Mouse (Mus musculus) retina, adult 2 months (tissue): ENCODE results near the gene Oas3.
"Not testable (repeated sequence)": the region's sequence is repeated elsewhere in the genome, so short reads cannot be mapped to it uniquely, and the experiment has no call there.

Experiments
- DNase-seq: peaks from one replicate; pipeline ENCODE4 v3.0.0-alpha.2; 2012; ENCODE audit warnings: low read depth, low spot score

Oas3 gene

DNA sequence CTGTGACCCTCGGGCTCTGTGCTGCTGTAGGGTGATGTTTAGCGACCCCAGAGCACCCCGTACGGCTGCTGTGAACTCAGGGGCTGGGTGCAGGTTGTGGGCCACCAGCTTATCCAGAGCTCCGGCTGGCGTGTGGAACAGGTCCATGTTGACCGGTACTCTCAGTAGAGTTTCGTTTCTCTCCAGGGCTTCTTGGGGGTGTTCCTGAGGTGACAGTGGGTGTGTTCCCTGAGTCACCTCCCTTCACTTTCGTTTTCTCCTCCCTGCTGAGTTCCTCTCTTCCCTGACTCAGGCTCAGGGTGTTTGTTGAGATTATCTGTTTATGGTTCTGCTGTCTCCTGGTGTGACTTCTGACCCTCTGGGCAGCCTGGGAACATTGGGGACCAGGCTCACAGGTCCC is at the start of gene Oas3:
Oas3 (minus strand) TSS at position 184 of the 400 bp plus-strand sequence.
- no peak for DNase-seq

DNA sequence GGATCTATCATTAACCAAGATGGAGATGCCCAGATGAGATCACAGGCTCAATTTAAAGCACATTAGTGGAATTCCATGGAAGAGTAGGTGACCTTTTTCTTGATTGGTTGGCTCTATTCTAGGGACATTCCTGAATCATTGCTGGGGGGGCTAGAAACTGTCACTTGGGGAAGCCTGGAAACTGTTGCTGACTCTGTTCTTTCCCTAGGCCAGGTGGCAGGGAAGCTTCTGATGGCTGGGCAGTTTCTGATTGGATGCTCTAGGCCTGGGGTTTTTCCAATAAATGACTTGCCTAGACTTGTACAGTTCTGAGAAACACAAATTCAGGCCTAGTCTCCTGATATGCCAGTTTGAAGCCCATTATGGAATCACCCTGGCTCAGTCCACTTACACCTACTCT is 41.5 kb upstream of the Oas3 start:
- DNase-seq, result no peak

DNA sequence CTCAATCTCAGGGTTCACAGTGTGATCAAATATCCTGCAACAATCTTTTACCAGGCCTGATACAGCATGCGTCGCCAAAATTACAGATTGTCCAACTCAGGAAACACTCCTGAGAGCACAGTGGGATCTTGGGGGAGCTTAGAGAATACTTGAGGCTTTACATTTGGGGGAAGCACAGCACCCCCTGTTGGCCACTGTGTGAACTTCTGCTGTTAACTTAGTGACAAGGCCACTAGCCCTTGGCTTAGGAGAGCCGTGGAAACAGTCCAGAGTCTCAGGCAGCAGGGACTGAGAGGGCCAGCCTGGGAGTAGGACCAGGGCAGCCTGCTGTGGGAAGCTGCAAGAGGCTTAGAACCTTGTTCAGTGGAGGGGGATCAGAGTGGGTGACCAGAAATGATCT is 38.5 kb upstream of the Oas3 start:
- DNase-seq, result no peak

DNA sequence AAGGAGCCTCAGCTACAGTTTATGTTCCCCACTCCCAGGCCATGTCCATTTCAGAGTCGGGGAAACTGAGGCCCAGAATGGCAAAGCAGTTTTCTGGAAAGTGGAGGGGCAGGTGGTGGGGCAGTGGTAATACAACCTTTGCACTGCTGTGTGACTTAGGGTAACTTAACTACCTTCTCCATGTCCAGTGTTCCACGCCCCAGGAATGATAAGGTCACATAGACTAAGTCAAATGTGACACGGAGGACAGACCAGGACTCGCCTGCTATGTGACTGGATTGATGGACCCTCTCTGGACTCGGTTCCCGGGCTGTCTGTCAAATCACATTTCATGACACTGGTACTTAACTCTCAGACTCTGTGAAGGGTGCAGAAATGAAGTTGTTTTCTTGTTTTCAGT is 35.6 kb upstream of the Oas3 start:
- DNase-seq, result no peak

DNA sequence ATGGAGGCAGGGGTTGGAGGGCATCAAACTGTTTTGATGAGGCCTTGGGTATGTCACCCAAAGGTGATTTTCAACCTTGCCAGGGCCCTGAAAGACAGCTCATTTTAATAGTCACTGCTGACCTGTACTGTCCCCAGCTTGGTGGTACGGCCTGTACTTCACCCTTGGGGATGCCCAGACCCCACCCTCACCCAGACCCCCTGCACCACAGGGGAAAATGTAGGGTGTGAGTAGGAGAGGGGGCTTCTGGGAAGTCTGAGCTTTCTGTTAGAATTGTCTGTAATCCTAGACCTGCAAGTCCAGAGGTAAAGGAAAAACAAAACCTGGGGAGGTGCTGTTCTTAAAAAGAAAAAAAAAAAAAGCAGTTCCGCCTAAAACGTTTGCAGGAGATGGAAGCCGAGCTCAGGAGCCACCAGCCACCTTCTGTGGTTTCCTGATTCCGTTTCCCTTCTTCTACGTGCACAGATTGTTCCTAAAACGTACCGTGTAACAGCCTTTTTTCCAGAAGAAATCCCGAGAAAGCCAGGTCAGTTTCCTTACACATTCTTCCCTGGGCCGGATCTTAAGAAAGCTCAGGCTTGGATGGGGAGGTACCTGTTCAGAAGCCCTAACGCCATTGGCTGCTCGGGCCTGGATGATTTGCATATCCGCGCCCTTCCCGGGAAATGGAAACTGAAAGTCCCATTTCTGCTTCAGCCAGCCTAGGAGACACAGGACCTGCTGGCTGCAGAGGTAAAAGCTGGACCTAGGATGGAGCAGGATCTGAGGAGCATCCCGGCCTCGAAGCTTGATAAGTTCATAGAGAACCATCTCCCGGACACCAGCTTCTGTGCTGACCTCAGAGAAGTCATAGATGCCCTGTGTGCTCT is 34.7 kb upstream of the Oas3 start, which contains the start of gene Oas1c:
Oas1c (minus strand) TSS at position 564 of the 869 bp plus-strand sequence.
- peak; percentile 23 for DNase-seq

DNA sequence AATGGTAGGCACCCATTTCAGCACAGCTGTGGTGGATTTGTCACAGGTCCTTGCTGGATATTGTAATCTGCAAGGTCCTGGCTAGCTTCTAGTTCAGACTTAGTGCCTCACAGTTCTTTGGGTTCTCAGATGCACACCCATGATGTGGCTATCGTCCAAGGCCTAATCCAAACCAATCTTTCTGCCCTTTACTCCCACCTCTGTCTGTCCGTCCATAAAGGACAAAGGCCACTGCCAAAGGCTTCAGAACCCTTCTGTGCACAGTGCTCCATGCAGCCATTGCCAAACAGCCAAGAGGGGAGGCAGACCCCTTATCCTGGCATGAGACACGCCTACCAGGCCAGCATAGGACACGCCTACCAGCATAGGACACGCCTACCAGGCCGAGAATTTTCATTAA is 31.7 kb upstream of the Oas3 start:
- DNase-seq, result no peak

DNA sequence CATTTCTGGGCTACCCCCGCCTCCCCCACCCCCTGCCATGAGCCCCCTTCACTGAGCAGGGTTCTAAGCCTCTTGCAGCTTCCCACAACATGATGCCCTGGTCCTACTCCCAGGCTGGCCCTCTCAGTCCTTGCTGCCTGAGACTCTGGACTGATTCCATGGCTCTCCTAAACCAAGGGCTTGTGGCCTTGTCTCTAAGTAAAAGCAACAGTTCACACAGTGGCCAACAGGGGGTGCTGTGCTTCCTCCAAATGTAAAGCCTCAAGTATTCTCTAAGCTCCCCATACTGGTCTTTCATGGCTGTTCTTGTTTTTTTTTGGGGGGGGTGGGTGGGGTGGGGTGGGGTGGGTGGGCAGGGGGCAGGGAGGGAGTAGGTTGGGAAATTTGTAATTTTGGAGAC is 29.0 kb upstream of the Oas3 start:
- DNase-seq, result no peak

DNA sequence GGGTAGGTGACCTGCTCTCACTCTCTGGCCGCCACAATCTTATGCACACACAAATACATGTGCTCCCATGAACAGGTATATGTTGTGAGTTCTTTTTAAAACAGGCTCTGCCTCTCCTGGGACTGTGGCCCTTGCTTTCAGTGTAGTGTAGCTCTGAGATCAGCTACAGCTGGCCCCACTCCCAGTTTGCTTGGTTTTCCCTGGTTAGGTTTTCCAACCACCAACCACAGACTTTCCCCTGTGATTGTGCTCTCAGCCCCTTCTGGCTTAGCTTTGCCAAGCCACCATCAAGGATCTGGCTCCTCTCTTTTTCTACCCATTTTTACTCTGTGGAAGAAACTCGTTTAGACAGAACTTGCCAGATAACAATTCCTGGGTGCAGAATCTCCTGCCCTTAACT is 26.1 kb upstream of the Oas3 start:
- DNase-seq, result no peak

DNA sequence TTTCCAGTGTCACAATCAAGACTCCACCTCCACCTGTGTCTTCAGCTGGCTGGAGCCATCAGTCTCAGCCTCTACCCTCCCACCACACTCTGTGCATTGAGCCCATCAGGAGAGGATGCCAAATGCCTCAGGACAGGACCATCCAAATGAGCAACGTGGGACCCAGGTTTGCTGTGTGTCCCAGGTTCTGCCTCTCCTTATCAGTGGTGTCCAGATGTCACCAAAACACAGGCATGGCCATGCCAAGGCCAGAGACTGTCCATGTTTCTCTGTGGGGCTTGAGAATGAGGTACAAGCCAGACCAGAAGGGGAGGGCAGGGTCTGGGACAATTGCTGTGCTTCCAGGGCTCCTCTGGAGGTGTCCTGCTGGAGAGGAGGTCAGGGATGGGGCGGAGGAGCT is 21.5 kb upstream of the Oas3 start:
- DNase-seq, result not testable (repeated sequence)

DNA sequence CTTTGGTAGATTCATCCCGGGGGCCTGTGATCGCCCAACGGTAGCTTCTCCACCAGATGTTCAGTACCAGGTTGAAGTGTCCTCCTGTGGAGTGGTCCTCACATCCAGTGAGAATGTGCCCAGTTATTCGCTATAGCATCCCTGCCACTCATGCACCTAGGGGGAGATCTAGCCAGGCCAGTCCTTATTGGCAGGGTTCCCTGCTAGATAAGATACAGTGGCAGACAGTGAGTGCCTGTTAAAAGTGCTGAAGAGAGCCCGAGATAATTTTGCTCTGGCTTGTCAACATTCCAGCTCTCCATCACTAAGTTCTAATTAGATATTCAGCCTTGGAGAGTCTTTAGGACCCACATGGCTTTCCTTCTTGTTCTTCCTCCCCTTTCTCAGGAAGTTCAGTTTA is 20.7 kb upstream of the Oas3 start:
- not testable (repeated sequence) for DNase-seq

DNA sequence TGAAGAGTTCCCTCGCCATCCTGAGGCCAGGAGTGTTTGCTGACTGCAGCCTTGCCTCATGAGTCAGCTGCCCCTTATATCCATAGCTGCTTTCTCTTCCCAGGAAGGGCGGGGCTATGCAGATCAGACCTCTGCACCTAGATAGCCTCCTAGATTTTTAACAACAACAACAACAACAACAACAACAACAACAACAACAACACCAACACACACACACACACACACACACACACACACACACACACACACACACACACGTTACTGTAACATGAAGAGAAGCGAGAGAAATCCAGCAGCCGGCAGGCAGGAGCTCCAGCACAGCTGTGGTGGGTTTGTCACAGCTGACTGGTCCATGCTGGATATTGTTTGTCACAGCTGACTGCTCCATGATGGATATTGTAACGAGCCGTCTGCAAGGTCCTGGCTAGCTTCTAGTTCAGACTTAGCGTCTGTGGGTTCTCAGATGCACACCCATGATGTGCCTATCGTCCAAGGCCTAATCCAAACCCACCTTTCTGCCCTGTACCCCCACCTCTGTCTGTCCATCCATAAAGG is 18.1 kb upstream of the Oas3 start, which contains the start of gene Oas1e:
Oas1e (minus strand) TSS at position 51 of the 555 bp plus-strand sequence.
- DNase-seq, result not testable (repeated sequence)

DNA sequence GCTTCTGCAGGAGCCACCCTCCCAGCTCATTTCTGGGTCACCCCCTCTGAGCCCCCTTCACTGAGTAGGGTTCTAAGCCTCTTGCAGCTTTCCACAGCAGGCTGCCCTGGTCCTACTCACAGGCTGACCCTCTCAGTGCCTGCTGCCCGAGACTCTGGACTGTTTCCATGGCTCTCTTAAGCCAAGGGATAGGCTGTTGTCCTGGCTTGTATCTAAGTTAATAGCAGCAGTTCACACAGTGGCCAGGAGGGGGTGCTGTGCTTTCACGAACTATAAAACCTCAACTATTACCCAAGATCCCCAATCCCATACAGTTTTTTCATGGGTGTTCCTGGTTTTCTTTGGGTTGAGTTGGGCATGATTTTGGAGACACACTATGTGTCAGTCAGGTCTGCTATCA is 15.6 kb upstream of the Oas3 start:
- DNase-seq, result no peak

DNA sequence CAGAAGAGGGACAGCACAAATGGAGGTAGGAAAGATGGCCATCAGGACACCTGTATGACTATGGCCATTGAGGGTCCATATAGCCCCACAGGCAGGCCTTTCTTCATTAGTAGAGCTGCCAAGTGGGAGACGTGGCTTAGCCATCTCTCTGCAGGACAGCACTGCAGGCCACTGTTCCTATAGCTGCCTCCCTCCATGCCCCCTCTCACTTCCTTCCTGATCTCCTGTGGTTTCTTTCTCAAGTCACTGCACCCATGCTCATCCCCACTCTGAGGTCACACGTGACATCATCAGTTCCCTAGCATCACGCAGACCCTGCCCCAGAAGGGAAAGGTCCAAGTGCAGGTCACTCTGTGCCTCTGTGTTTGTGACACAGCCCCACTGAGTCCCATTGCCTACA is 9.6 kb upstream of the Oas3 start:
- DNase-seq, result no peak

DNA sequence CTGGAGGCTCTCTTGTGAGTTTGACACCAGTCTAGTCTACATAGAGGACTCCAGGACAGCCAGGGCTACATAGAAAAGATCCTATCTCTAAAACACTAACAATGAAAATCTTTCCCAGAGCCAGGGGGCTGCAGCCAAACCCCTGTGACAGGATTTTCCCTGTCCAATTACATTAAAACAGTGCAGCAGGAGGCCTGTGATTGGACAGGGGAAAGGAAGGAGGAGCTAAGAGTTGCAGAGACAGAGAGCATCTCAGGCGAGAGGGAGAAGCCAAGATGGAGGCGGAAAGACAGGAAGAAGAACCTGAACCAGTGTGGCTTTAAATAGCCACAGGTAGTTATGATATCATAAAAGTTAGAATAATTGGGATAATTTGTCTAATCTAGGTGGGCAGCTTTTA is 5.0 kb upstream of the Oas3 start:
- DNase-seq, result no peak

DNA sequence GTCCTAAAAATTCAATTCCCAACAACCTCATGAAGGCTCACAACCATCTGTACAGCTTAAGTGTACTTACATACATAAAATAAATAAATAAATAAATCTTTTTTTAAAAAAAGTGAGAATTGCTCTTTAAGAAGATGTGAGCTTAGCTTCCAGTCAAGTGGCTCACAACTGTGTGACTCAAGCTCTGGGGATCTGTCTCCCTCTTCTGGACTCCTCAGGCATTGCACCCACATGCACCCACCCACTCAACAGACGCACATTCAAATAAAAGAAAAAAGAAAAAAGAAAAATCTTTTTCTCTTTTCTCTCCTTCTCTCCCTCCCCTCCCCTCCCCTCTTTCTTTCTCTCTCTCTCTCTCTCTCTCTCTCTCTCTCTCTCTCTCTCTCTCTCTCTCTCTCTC is 4.2 kb upstream of the Oas3 start:
- DNase-seq, result no peak

DNA sequence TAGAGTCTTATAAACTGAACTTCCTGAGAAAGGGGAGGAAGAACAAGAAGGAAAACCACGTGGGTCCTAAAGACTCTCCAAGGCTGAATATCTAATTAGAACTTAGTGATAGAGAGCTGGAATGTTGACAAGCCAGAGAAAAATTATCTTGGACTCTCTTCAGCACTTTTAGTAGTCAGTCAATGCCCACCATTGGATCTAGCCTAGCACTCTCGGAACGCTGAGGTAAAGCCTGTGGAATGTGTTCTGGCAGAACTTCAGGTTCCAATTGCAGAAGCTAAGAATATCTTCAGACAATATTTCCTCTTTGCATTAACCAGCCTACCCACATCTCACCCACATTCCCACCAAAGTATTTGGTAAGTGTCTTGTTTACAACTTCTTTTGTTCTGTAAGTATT is 2.5 kb upstream of the Oas3 start:
- DNase-seq, result no peak

DNA sequence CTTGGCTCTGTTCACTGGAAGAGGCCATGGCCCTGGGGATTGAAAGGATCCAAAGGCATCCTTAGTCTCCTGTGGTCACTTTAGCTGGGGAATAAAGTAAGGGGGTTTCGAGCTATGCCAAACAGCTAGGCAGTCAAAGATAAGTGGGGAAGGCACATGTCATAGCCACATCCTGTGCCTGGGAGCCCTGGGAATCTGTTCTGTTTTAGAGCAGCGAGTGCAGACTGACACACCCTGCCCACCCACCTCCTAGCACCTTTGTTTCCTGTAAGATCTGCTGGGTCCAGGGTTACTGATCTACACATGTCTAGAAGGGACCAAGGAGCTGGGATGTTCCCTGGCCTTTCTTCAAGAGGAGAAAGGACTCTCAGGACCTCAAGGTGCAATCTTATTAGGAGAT is 1.5 kb upstream of the Oas3 start:
- no peak for DNase-seq

DNA sequence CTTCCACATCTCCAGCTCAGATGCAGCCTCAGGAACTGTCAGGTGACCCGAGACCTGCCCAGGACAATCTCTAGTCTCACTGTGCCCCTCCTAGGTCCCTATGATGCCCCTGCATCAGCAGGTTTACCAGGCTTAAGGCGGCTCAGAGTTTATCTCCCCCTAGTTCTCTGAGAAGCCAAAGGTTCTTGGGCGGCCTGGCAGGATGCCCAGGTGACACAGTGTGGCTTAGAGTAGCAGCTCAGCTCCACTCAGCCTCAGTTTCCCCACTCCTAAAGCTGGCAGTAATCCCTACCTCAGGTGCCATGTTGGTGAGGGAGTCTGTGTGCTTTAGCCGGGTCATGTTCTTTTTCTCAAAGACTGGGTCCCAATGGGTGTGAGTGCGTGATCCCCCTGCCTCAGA is 660 bp downstream of the Oas3 start:
- DNase-seq, result no peak

DNA sequence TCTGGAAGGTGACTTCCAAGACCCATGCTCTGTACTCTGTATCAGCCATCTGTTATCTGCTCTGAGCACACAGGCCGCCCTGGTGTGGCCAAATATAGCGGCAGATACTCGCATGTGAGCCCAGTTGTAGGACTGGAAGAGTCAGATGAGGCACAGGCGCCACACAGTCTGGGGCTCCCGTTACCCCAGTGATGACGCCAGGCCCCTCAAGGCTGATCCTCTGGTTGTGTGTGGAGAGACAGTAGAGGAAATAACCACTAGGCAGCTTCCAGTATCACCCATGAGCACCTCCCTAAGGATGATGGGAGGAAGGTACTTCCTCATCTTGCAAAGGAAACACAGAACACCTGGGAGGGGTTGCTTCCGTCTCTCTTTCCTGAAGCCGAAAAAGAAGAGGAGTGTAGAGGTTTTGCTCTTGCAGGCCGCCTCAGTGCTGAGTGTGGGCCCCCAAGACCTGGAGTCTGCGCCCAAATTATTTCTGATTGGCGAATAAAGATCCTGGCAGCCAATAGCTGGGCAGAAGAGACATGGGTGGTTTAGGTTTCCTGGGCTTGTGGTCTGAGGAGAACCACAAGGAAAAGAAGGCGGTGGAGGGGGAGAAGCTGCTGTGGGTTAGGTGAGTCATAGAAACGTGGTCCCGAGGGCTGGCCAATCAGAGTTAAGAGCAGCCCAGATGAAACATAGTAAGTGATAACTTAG is 2.0 kb downstream of the Oas3 start:
- no peak for DNase-seq

DNA sequence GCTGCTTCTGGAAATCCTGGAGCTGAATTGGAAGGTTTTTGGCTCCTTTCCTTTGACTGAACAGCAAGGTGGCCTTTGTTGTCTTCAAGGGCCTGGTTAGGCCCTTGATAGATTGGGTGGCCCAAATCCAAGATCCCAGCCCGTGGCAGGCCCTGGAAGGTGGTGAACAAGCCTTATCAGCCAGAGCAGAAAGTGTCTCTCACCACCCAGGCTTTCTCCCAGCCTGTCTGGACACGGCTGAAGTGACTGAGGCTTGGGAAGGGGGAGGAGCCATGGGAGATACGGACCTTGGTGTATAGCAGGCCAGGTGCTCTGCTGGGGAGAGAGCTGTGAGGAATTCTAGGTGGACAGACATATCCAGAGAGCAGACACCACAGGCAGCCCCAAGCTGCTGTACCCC is 8.1 kb downstream of the Oas3 start:
- DNase-seq, result no peak

DNA sequence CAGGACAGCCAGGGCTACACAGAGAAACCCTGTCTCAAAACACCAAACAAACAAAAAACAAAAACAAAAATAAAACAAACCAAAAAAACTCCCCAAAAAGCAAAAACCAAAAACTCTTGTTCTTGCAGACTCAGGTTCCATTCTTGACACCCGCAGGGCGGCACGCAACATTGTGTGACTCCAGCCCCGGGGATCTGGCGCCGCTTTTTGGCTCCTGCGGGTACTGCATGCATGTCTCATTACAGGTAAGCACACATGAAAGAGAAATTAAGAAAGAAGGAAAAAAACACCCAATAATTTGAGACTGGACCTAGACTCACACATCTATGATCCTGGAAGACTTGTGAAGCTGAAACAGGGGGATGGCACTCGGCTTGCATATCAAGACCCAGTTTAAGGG is 12.5 kb downstream of the Oas3 start:
- DNase-seq, result no peak

DNA sequence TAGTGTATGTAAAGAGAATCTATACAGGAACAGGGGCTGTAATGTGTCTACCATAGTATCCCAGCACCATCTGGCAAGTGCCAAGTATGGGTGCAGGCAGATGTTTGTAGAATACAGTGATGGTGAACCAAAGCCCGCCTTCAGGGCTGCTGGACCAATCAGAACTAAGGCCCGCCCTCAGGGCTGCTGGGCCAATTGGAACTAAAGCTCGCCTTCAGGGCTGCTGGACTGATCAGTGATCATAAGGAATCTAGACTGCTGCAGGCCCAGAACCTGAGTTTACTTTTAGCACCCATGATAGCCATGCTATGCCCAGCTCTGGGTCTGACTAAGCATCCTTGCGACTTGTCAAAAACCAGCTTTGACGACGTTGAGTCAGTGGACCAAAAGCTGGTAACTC is 15.6 kb downstream of the Oas3 start:
- DNase-seq, result no peak

DNA sequence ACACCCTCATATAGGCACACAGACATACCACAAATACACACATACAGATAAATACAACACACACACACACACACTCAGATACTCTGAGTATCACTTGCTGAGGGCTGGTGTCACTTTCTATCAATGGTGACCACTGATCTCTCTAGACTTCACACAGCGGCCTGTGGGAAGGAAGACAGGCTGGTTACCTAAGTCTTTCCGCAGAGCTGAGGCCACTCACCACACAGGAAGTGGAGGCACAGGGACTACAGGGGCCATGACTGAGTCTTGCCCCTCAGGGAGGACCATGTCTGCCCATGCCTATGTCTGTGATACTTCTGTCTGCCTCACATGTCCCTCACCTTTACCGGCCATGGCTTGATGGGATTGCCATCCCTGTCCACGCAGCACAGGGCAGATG is 23.2 kb downstream of the Oas3 start:
- no peak for DNase-seq
